Mouse (Mus musculus): ENCODE measurements around the gene Hgd.
"Not testable (repeated sequence)": the region's sequence is repeated elsewhere in the genome, so short reads cannot be mapped to it uniquely, and the experiment has no call there.

Gene Hgd

GRCm38 (mm10) chr16:37629011-37629410 is 49.1 kb downstream of the Hgd start:
- DNase-seq (ENCODE audit: low spot score) = no peak

- DNase-seq (ENCODE audit: low spot score) = no peak
These were observed 54.6 kb downstream of the Hgd start for GRCm38 (mm10) chr16:37634578-37634977.

- no peak for DNase-seq (ENCODE audit: low spot score)
These were observed 55.1 kb downstream of the Hgd start for GRCm38 (mm10) chr16:37635095-37635494.

- DNase-seq (ENCODE audit: low spot score) = no peak
These were observed 56.2 kb downstream of the Hgd start for GRCm38 (mm10) chr16:37636107-37636506.

GRCm38 (mm10) chr16:37637802-37638201 is 57.8 kb downstream of the Hgd start:
- no peak for DNase-seq (ENCODE audit: low spot score)

- DNase-seq (ENCODE audit: low spot score) = not testable (repeated sequence)
These were observed 60.6 kb downstream of the Hgd start for GRCm38 (mm10) chr16:37640522-37640921.

GRCm38 (mm10) chr16:37644486-37644885 is 64.5 kb downstream of the Hgd start:
- no peak for DNase-seq (ENCODE audit: low spot score)

GRCm38 (mm10) chr16:37645211-37645610 is 65.3 kb downstream of the Hgd start:
- no peak for DNase-seq (ENCODE audit: low spot score)

- no peak for DNase-seq (ENCODE audit: low spot score)
These were observed 65.8 kb downstream of the Hgd start for GRCm38 (mm10) chr16:37645799-37646198.

GRCm38 (mm10) chr16:37647067-37647466 is 67.1 kb downstream of the Hgd start:
- no peak for DNase-seq (ENCODE audit: low spot score)

- DNase-seq (ENCODE audit: low spot score) = no peak
These were observed 68.0 kb downstream of the Hgd start for GRCm38 (mm10) chr16:37647936-37648335.

- DNase-seq (ENCODE audit: low spot score) = no peak
These were observed 69.1 kb downstream of the Hgd start for GRCm38 (mm10) chr16:37649068-37649467.

GRCm38 (mm10) chr16:37651467-37651866 is 71.5 kb downstream of the Hgd start:
- no peak for DNase-seq (ENCODE audit: low spot score)

GRCm38 (mm10) chr16:37652654-37653053 is 72.7 kb downstream of the Hgd start:
- DNase-seq (ENCODE audit: low spot score) = no peak

- DNase-seq (ENCODE audit: low spot score) = no peak
These were observed 73.1 kb downstream of the Hgd start for GRCm38 (mm10) chr16:37653058-37653457.

- peak; percentile 97 for DNase-seq (ENCODE audit: low spot score)
These were observed 74.0 kb downstream of the Hgd start, which contains the start of gene Ndufb4 for GRCm38 (mm10) chr16:37653731-37654657. Gene Ndufb4 (minus strand): TSS chr16:37654453.

- no peak for DNase-seq (ENCODE audit: low spot score)
These were observed 75.0 kb downstream of the Hgd start for GRCm38 (mm10) chr16:37654831-37655455.

- no peak for DNase-seq (ENCODE audit: low spot score)
These were observed 75.9 kb downstream of the Hgd start for GRCm38 (mm10) chr16:37655756-37656347.

GRCm38 (mm10) chr16:37656796-37657195 is 76.8 kb downstream of the Hgd start:
- no peak for DNase-seq (ENCODE audit: low spot score)

- no peak for DNase-seq (ENCODE audit: low spot score)
These were observed 83.9 kb downstream of the Hgd start for GRCm38 (mm10) chr16:37663643-37664459.

GRCm38 (mm10) chr16:37665394-37665935 is 85.5 kb downstream of the Hgd start:
- DNase-seq (ENCODE audit: low spot score) = no peak

Data from testis, postnatal 14 days (tissue).